Mouse (Mus musculus) midbrain, embryonic 13.5 days (tissue): Measurements from ENCODE around the gene Clec2h. TPM values are rescaled to one million over a fixed set of nuclear protein-coding genes. Genes with fewer than 3 reads are reported as not detected.
"Not testable (repeated sequence)": the region's sequence is repeated elsewhere in the genome, so short reads cannot be mapped to it uniquely, and the experiment has no call there.

Experiments used
- ATAC-seq: fragments of 200-750 bp; cut with Nextera tagmentation; 2 replicates; pipeline ENCODE4 v1.8.0; 2017; ENCODE audit warnings: mild to moderate bottlenecking, moderate TSS enrichment, moderate library complexity
- H3K27ac ChIP-seq: fragments of 300-500 bp; sonication (generic); 2 replicates; pipeline ENCODE4 v1.5.1; 2015; ENCODE audit warnings: inconsistent platforms, mild to moderate bottlenecking, moderate library complexity
- H3K27me3 ChIP-seq: fragments of 300-500 bp; sonication (generic); 2 replicates; pipeline ENCODE4 v1.6.1; 2015; ENCODE audit warnings: mild to moderate bottlenecking, inconsistent platforms
- H3K36me3 ChIP-seq: fragments of 300-500 bp; sonication (generic); 2 replicates; pipeline ENCODE4 v1.6.1; 2015; ENCODE audit warnings: mild to moderate bottlenecking, inconsistent platforms
- H3K4me1 ChIP-seq: fragments of 300-500 bp; sonication (generic); replicated peaks from 2 replicates; pipeline ENCODE4 v1.6.1; 2015; ENCODE audit warnings: inconsistent platforms
- H3K4me2 ChIP-seq: fragments of 300-500 bp; sonication (generic); replicated peaks from 2 replicates; pipeline ENCODE4 v1.6.1; 2015; ENCODE audit warnings: moderate library complexity, mild to moderate bottlenecking, inconsistent platforms
- H3K4me3 ChIP-seq: fragments of 300-500 bp; sonication (generic); replicated peaks from 2 replicates; pipeline ENCODE4 v1.5.1; 2015; ENCODE audit warnings: mild to moderate bottlenecking, inconsistent platforms
- H3K9ac ChIP-seq: fragments of 300-500 bp; sonication (generic); replicated peaks from 2 replicates; pipeline ENCODE4 v1.6.1; 2015; ENCODE audit warnings: mild to moderate bottlenecking, inconsistent platforms
- H3K9me3 ChIP-seq: fragments of 300-500 bp; sonication (generic); 2 replicates; pipeline ENCODE4 v1.6.1; 2016; ENCODE audit warnings: mild to moderate bottlenecking, inconsistent platforms
- WGBS: fragments of 180-500 bp; shearing (Covaris S2); methylation state at CpG from one replicate; pipeline ENCODE4 v1.1.7; 2015; 5-methylcytosine and 5-hydroxymethylcytosine counted together
- polyA plus RNA-seq: library from polyadenylated mRNA; unstranded; fragments of >200 nt; fragmentation: Nextera tagmentation; extraction: Ambion mirVana; gene quantifications from 2 replicates; pipeline ENCODE4 v1.2.1, GENCODE M21; 2015

Clec2h gene
- polyA plus RNA-seq = not detected in 2 replicates

DNA sequence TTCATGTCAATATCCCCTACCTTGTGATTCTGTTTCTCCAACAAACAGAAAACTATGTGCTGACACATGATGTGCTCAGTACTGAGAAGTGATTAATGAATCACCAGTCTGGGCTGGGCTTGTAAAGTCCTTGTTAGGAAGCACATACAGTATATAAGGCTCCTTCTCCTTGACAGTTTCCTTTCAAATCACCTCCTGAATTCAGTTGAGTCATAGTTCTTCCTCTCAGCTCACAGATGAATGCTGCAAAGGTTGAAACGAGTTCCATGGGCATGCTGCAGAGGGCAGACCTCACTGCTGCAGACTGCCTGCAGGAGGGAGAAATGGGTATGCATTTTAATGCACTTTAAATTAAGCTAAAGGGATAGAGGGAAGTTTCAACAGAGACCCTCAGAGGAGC lies at the start of gene Clec2h:
TSS of gene Clec2h (plus strand) at position 180 of the 400 bp plus-strand sequence.
- no peak within 1 kb of the TSS for H3K27ac ChIP-seq
- 25% methylated on average over 1 of the region's 1 CpGs for WGBS
- no peak within 1 kb of the TSS for H3K9ac ChIP-seq

DNA sequence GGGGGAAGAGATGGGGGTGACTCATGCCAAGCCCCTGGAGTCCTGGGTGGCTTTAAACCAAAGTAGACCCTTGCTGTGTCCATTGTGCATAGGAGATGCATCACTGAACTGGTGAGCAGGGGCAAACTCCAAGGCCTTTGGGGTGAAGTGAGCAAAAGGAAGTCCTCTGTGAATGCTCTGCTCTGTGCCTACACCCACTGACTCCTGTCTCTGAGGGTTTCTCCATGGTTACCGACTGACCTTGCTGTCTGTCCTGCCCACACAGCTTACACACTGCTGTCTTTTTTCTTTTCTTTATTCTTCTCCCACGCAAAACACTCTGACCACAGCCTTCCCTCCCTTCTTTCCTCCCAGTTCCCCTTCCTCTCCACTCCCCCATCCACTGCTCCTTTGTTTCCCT lies 39.5 kb upstream of the Clec2h start:
- no peak for ATAC-seq
- no peaks in the 10 kb centered on the region for H3K27me3 ChIP-seq
- whole genome bisulfite sequencing = 62% methylated on average over 2 of the region's 2 CpGs
- H3K27ac ChIP-seq = no peak overlapping the region
- no peaks in the 10 kb centered on the region for H3K9me3 ChIP-seq
- H3K4me3 ChIP-seq = no peak overlapping the region
- H3K4me1 ChIP-seq = no peaks in the 10 kb centered on the region
- no peak overlapping the region for H3K4me2 ChIP-seq
- no peak overlapping the region for H3K9ac ChIP-seq
- no peaks in the 10 kb centered on the region for H3K36me3 ChIP-seq

More for the DNA sequence above, at the start of gene Clec2h:
- no peak for ATAC-seq
- Histone ChIP-seq H3K4me1 (no peaks in the 10 kb centered on the region), H3K9me3 (no peaks in the 10 kb centered on the region), H3K4me3 (no peak within 1 kb of the TSS), H3K36me3 (no peaks in the 10 kb centered on the region), H3K27me3 (no peaks in the 10 kb centered on the region), H3K4me2 (no peak within 1 kb of the TSS)

DNA sequence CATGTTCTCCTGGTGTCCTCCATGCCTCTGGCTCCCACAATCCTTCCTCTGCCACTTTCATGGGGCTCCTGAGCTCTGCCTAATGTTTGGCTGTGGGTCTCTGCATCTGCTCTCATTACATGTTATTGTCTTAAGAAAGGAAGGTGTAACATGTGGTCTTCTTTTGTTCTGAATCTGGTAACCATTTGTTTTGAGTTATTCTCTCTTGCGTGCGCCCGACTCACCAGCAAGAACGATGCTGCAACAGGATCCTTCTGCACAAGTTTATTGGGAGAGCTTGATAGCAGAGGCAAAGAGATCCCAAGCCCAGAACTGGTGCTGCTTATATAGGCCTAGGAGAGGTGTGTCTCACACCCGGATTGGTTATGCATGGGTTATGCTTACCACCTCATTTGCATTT lies 38.8 kb upstream of the Clec2h start, which contains the start of gene Klrb1a:
TSS of gene Klrb1a (minus strand) at position 101 of the 400 bp plus-strand sequence.
- H3K9ac ChIP-seq, H3K27ac ChIP-seq, H3K36me3 ChIP-seq, H3K4me3 ChIP-seq, H3K4me1 ChIP-seq, H3K4me2 ChIP-seq, H3K27me3 ChIP-seq, H3K9me3 ChIP-seq, ATAC-seq: not testable (repeated sequence)
- 97% methylated on average over 5 of the region's 5 CpGs for WGBS

DNA sequence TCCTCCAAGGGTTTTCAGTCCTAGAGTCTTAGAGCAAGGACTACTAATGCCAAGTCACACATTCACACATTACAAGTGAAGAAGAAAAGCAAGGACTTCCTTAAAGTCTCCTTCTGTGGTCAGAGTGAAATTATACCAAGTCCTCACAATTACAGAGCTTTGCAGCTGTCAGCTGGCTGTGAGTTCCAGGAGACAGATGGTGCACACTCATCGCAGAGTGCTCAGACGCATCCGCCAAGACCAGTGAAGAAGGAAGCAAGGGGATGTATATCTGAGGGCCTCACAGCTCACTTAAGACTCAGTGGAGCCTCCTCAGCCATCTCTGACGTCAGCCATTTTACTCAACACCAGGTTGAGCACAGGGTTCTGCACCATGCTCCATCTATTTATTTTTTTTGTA lies 37.8 kb upstream of the Clec2h start:
- no peak overlapping the region for H3K9ac ChIP-seq
- WGBS = 89% methylated on average over 4 of the region's 4 CpGs
- H3K4me1 ChIP-seq = no peaks in the 10 kb centered on the region
- no peaks in the 10 kb centered on the region for H3K36me3 ChIP-seq
- no peak for ATAC-seq
- H3K4me3 ChIP-seq = no peak overlapping the region
- H3K27ac ChIP-seq = no peak overlapping the region
- no peak overlapping the region for H3K4me2 ChIP-seq
- no peaks in the 10 kb centered on the region for H3K9me3 ChIP-seq
- no peaks in the 10 kb centered on the region for H3K27me3 ChIP-seq

DNA sequence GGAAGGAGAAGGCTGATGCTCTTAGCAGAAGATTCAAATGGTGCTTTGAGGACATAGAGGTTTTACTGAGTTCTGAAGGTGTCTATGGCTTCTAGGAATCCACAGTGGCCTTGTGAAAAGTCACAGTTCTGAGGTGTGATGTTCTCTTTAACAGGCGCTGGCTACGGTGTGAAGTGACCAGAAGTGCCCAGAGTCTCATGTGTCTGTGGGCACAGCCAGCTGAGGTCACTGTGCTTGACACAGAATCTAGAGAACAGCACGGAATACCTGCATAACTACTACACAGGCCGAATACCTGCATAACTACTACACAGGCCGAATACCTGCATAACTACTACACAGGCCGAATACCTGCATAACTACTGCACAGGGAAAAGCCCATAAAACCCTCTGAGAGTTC lies 36.9 kb upstream of the Clec2h start:
- not testable (repeated sequence) for H3K4me3 ChIP-seq, H3K36me3 ChIP-seq, ATAC-seq, H3K9me3 ChIP-seq, H3K9ac ChIP-seq, H3K4me1 ChIP-seq, H3K4me2 ChIP-seq, H3K27me3 ChIP-seq, H3K27ac ChIP-seq
- WGBS = 94% methylated on average over 6 of the region's 6 CpGs

DNA sequence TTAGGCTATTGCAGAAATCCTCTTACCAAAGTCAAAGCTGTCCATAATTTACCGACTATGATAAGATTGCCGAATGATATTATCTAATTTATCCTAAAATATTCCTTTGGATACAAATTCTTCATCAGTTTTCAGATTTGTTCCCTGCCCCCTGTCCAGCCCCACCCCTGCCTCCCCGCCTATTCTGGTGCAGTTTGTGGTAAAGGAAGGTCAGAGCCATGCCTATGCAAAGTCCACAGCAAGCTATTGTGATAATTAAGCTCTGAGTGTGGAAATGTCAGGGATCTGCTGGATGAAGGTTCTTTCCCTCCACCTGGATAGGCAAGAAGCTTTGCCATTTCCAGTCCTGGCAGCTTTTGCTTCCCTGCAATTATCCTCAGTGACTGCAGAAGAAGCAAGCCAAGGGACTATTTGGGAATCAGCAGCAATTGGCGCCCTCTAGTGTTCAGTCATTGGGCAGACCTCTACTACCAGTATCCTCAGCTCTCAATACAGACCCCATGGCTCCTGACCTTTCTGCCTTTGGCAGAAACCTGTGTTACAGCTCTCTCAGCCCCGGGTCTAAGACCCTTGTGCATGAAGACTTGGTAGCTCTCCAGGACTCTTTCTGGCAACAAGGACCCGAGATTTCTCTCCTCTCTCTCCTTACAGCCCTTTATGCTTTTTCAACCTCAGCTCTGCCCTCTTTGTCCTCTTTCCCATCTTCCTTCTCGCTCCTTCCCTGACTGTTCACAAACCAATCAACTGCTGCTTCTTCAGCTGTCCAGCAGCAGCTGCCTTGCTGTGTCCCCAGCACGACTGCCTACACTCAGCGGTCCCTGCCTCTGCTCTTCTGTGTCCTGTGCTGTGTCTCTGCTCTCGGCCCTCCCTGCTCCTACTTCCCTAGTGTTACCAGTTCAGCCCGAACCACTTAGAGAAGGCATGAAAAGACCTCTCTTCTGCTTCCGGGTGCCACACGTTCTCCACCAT lies 32.1 kb upstream of the Clec2h start:
- not testable (repeated sequence) for H3K27ac ChIP-seq, H3K9ac ChIP-seq, H3K27me3 ChIP-seq, H3K4me1 ChIP-seq, H3K4me2 ChIP-seq, H3K36me3 ChIP-seq, H3K9me3 ChIP-seq, H3K4me3 ChIP-seq
- peak; percentile 93 for ATAC-seq
- 53% methylated on average over 13 of the region's 13 CpGs for WGBS

DNA sequence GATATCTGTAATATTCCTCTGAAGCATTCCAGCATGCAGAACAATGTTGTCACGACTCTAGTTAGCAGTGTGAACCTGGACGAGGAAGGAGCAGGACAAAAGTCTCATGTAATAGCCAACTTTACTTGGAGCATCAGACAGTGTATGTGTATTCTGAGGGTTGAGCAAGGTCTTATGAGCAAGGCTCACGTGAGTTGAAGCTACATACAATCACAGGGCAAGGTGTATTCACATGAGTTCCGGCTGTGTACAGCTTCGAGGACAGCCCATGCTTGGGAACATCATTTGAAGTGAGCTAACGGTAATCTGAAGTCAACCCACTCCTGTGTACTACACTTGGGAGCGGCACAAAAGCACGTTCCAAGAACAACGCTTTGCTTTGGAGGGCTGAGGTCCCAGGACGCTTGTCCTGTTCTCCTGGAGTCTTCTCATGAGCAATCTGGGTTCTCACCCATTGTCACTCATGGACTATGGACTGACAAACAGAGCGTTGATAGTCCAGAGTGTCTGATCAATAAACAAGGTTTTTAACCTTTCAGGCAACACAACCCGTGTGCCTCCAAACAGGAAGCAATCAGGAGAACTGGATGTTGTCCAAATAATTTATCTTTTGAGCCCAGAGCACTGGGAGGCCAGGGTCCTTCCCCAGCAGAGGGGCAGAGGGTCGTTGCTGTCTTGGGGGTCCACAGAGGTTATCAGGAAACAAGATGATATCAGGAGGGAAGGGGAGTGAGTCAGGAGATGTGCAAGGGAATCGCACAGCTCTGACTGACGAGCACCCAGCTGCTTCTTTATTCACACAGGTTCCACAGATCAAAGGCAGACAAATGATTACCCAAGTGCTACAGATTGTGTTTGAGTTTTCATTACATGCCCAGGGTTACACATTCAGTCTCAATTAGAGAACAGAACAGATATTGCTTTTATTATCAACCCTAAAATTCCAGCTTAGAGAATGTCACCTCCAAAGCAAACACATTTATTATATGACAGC lies 31.0 kb upstream of the Clec2h start:
- H3K27ac ChIP-seq, H3K9me3 ChIP-seq, H3K36me3 ChIP-seq, ATAC-seq, H3K9ac ChIP-seq, H3K4me2 ChIP-seq, H3K4me1 ChIP-seq, H3K4me3 ChIP-seq, H3K27me3 ChIP-seq: not testable (repeated sequence)
- 86% methylated on average over 15 of the region's 15 CpGs for whole genome bisulfite sequencing

DNA sequence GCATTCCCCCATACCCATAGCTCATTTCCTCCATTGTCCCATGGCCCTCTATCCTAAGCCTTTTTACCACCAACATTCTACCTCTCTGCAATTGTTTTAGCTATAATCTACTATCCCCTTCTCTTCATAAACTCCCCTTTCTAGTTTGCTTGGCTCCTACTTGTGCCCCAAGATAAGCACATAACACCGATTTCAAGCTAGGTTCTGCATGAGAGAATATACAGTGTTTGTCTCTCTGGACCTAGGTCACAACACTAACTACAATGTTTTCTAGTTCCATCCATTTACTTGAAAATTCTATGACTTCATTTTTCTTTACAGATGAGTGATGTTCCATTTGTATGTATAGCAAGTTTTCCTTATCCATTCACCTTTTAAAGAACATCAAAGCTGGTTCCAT lies 21.5 kb upstream of the Clec2h start:
- Histone ChIP-seq H3K27me3 (no peaks in the 10 kb centered on the region), H3K27ac (no peak overlapping the region), H3K9ac (no peak overlapping the region), H3K4me3 (no peak overlapping the region), H3K36me3 (no peaks in the 10 kb centered on the region), H3K4me1 (no peaks in the 10 kb centered on the region), H3K9me3 (no peaks in the 10 kb centered on the region), H3K4me2 (no peak overlapping the region)
- 93% methylated on average over 1 of the region's 1 CpGs for WGBS
- no peak for ATAC-seq

DNA sequence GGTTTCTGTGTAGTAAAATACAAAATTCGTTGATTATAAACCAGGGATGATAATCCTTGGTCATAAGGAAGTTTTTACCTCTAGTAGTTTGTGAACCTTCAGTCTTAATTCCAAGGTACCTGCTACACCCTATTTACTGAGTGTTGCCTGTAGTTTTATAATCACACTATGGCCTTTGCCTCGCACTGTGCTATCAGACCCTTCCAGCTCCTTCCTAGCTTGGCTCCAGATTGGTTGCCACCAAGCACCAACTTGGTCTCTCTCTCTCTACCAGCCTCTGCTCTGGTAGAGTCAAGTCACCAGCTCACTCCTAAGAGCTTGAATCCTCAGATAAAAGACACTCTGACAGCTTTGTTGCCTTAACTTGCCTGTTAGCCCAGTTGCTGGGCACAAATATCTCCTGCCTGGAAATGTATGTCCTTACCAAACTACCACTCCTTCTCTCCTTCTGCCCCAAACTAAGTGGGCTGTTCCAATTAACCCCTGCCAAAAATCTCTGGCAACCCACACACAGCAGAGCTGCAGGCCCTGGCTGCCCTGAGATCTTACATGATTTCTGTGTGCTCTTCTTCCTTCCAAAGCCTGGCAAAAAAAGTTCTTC lies 21.0 kb upstream of the Clec2h start:
- Histone ChIP-seq H3K9ac (no peak overlapping the region), H3K27me3 (no peaks in the 10 kb centered on the region), H3K36me3 (no peaks in the 10 kb centered on the region), H3K27ac (no peak overlapping the region), H3K4me3 (no peak overlapping the region), H3K4me1 (no peaks in the 10 kb centered on the region), H3K4me2 (no peak overlapping the region), H3K9me3 (no peaks in the 10 kb centered on the region)
- no peak for ATAC-seq
- WGBS = 81% methylated on average over 2 of the region's 2 CpGs

DNA sequence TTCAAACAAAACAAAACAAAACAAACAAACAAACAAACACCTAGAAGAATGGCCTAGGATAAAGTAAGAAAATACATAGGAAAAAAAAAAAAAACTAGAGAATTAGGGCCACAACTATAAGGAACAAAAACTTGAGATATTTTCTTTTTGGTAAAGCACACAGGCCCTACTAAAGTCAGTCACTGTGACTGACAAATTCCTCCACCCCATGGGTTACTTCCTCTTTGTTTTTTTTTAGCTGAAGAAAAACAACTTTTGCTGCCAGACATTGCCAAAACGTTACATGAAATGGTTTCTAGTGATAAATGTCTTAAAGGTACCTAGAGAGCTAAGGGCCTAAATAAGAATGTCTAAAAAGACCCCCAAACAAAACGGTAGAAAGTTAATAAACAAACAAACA lies 18.2 kb upstream of the Clec2h start:
- Histone ChIP-seq H3K27ac (no peak overlapping the region), H3K9me3 (no peaks in the 10 kb centered on the region), H3K36me3 (no peaks in the 10 kb centered on the region), H3K4me1 (no peaks in the 10 kb centered on the region), H3K27me3 (no peaks in the 10 kb centered on the region), H3K4me2 (no peak overlapping the region), H3K4me3 (no peak overlapping the region), H3K9ac (no peak overlapping the region)
- WGBS = 74% methylated on average over 2 of the region's 2 CpGs
- no peak for ATAC-seq

DNA sequence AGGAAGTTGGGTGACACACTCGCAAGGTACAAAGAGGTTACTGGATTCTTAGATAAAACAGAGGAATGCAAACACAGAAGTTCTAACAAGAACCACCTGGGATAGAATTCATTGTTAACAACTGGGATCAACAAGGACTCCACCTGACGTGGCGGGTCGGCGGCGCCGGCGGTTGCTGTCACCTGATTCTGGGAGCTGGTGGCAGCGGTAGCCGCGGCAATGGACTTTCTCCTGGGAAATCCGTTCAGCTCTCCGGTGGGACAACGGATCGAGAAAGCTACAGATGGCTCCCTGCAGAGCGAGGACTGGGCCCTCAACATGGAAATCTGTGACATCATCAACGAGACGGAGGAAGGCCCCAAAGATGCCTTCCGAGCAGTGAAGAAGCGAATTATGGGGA lies 17.5 kb upstream of the Clec2h start:
- not testable (repeated sequence) for H3K4me1 ChIP-seq, H3K27ac ChIP-seq, H3K4me2 ChIP-seq, H3K9ac ChIP-seq, H3K4me3 ChIP-seq, ATAC-seq, H3K9me3 ChIP-seq, H3K27me3 ChIP-seq, H3K36me3 ChIP-seq
- 97% methylated on average over 20 of the region's 20 CpGs for WGBS

DNA sequence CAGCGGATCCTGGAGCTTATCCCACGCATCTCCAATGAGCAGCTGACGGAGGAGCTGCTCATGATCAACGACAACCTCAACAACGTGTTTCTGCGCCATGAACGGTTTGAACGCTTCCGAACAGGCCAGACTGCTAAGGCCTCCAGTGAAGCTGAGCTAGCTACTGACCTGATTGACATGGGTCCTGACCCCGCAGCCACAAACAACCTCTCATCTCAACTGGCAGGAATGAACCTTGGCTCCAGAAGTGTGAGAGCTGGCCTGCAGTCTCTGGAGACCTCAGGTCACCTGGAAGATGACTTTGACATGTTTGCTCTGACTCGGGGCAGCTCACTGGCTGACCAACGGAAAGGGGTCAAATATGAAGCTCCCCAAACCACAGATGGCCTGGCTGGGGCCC lies 16.5 kb upstream of the Clec2h start:
- not testable (repeated sequence) for H3K36me3 ChIP-seq
- WGBS = 93% methylated on average over 12 of the region's 12 CpGs

More for the DNA sequence above, 16.5 kb upstream of the Clec2h start:
- not testable (repeated sequence) for H3K4me3 ChIP-seq, H3K9me3 ChIP-seq, H3K4me1 ChIP-seq, H3K27ac ChIP-seq, ATAC-seq, H3K9ac ChIP-seq, H3K27me3 ChIP-seq, H3K4me2 ChIP-seq
